Mouse (Mus musculus) small intestine, adult 2 months (tissue): ENCODE measurements around the gene Arf3.

ENCODE experiments used
- CTCF ChIP-seq: fragments of 200-500 bp; IDR thresholded peaks from 2 replicates; pipeline ENCODE4 v1.5.1; 2012; ENCODE audit warnings: low read depth, mild to moderate bottlenecking, control low read depth, inconsistent platforms, low read length, moderate library complexity, mixed read lengths; ENCODE audit not compliant: insufficient replicate concordance, insufficient read length; ENCODE audit errors: extremely low read depth
- POLR2A ChIP-seq: fragments of 200-500 bp; IDR thresholded peaks from 2 replicates; pipeline ENCODE4 v1.6.1; 2012; ENCODE audit warnings: low read depth, mild to moderate bottlenecking, control low read depth, inconsistent platforms, low read length, moderate library complexity

DNA sequence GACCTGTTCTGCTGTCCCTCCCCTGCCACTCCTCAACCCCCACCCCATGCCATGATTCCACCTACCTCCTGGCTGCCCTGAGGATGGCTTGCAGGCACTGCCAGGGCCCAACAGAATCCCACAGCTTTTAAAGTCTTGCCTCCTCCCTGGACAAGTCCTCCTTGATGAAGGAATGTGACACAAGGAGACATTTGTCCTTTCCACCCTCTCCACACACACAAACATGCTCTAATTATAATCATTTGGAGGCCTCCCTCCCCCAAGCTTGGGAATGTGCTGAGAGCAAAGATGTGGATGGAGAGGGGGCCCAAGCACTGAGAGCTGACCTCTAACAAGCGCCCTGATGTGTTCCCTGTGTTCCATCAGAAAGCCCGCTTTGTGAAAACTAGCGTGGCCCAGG lies 46.4 kb upstream of the Arf3 start, which contains the start of gene Ddn:
- TF ChIP-seq POLR2A (no peak), CTCF (no peak)
